Mouse (Mus musculus): ENCODE data around the gene Cryzl1.

- TF ChIP-seq CTCF (IDR thresholded peaks at IDR 0.05; ENCODE audit: extremely low read depth, insufficient read depth, insufficient read length, insufficient replicate concordance) (no peak), POLR2A (IDR thresholded peaks at IDR 0.05; ENCODE audit: low read depth, low read length) (no peak)
Observed at GRCm38 (mm10) chr16:91657285-91657684, 71.5 kb downstream of the Cryzl1 start.
